Mouse (Mus musculus): ENCODE measurements around the gene Gnaq. TPM values are rescaled to one million over a fixed set of nuclear protein-coding genes. Genes with fewer than 3 reads are reported as not detected.

Gene Gnaq
- 68.6 and 96.0 TPM in 2 replicates for total RNA-seq (2023)

GRCm38 (mm10) chr19:16132791-16132864, at the start of gene Gnaq:
TSS of gene Gnaq (plus strand) at chr19:16132831.

GRCm38 (mm10) chr19:16435531-16436231, 303.1 kb downstream of the Gnaq start, which contains the start of gene Gna14:
TSS of gene Gna14 (plus strand) at chr19:16435762.

Other genes starting within 250 kb of the Gnaq start
- gene Psat1, start 185.5 kb upstream of the Gnaq start, total RNA-seq (2023), result 21.8 and 24.3 TPM in 2 replicates
- gene Cep78, start 147.8 kb upstream of the Gnaq start, total RNA-seq (2023), result 6.2 and 6.9 TPM in 2 replicates

All from neutrophil, adult 65 days (primary cell).